Mouse (Mus musculus) left cerebral cortex, adult 18-20 months (tissue): ENCODE measurements at regions not wholly inside any gene's neighbourhood (a gene's known extent, or its start where the extent isn't known, plus 50 kb on each side); places are given as distances from the start of the nearest gene placed in this dataset.

Experiments used
- DNase-seq, 2 experiments: peaks; one replicate each; pipeline ENCODE4 v3.0.0; 2021 to 2022; ENCODE audit warnings: low spot score in 2 of 2, mixed read lengths in 1 of 2

DNA sequence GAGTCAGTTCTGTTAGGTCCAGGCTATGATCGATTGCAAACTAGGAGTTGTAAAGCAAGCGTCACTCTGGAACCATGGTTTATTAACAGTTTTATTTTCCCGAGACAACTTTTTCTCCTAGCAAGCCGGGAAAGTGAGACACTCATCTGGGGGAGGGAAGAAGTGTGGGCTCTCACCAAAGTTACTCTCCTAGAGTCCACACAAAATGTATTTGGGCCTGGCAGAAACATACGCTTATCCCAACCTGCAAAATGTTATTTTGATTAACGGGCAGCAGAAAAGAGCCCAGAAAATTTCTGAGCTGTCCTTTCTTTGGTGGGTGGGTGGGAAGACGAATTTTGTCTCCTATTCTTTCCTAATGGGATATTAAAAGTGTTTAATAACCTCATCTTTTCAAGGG is 218.4 kb upstream of the Pkn2 start:
- DNase-seq = no peak

DNA sequence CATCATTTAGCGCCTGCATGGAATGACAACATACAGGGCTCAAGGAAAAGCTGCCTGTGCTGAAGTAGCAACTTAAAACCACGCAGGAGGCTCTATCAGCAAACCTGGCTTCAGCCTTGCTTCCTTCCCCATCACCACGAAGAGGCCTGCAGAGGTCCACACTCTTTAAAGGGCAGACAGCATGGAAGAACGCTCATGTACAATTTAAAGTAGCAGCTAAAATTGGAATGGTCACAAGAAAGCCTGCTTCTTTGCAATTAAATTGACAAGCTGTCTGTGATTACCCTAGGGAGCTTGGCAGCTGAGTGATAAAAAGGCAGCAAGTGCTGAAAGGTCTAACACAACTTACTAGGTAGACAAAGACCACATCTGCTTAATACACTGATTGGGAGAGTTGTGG is 210.4 kb upstream of the Pkn2 start:
- DNase-seq = no peak

DNA sequence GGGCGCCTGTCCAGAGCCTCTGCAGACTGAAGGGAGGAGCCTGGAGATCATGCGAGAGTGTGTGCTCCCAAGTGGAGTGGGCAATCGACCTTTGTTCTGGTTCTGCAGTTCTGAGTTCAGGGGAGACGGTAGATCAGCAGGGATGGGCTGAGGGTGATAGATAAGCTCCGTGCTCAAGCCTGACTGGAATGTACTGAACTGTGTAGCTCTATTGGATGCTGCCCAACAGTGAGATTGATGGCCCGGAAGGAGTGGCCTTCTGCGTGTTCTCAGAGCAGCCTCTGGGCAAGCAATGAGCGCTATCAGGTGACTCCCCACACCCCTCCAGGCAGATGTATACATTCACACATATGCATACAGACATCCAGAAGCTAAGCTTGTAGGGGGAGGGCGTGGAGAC is 209.1 kb upstream of the Pkn2 start:
- no peak for DNase-seq

DNA sequence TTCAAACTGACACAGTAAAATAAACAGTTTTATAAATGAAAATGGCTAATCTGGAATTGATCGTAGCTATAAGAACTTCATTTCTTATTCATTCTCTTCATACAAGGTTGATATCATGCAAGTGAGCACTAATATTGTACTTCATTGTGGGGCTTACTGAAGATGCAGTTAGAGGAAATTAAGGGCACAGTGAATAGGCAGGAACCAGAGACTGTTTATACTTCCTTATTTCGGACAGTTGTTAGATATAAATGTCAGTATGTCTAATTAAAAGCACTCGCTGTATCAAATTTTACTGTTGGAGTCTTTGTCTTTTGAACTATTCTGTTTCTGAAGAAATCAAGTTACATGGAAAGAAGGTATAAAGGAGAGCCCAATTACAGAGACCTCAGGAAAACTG is 208.5 kb upstream of the Pkn2 start:
- no peak for DNase-seq

DNA sequence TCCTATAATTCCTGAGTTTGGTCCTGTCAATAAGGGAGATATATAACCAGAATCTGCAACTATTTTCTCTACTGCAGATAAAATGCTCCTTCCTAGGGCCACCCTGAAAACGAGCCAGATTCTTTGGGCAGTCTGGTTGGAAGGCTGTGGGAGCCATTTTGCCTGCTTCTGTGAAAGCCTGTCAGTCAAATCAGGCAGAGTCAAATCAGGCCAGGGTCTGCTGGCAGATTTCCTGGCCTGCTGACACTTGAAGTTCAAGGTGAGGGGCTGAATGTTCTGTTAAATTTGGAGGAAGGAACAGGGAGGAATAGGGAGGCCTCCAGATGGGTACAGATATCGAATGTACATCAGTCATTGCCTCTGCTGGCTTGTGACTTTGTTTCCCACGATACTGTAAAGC is 206.0 kb upstream of the Pkn2 start:
- no peak for DNase-seq

DNA sequence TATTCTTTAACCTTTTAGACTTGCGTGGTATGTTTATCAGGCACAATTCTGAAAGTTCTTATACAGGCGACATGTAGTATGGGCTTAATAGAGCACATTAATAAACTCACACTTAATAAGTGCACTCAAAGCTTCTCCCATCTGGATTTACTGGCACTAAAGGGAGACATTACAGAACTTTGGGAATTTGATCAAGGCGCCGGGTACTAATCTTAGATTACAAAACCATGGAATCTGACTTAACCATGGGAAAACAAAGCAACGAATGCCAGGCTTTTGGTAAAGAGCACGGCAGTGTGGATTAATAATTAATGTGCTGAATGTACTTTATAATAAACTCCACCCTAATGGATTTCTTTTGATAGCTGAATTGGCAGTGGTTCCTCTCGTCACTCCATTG is 196.5 kb upstream of the Pkn2 start:
- DNase-seq = no peak

DNA sequence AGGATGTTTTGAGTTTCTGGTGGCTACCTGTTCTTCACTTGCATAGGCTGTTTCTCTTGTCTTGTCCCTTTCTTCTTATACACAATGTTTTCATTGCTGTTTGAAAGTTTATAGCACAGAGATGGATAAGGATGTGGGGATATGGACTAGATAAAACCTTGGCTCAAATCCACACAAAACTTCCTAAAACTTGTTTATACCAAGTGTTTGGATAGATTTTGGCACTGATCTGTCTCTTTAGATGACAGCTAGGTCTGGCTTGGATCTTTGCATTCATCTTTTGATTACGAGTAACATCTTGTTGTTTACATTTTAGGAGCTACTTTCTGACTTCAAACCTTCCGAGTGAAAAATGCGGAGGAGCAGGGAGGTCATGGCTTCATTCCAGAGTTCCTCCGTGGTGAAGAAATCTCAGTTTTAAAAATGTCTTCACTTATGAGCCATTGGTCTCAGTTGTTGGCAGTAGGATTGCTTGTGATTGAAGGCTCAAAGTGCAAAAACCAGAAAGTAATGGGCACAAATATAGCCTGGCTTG is 190.1 kb upstream of the Pkn2 start:
- DNase-seq = no peak

DNA sequence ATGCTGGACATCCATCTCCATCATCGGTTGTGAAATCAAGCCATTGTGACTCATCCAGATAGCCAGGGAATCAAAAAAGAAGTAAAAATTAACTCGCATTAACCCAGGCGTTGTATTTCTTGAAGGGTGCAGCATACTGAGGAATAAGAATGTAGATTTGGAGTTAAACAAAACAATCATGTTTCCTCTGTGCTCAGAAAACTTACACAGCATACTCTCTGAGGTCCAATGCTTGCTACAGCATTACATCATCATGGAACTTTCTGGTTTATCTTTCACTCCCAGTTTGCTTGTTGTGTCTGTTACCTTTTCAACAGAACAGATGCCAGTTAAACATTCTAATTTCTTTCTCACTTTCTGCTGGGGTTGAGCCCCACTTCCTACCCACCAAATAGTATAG is 173.1 kb upstream of the Pkn2 start:
- DNase-seq = no peak

DNA sequence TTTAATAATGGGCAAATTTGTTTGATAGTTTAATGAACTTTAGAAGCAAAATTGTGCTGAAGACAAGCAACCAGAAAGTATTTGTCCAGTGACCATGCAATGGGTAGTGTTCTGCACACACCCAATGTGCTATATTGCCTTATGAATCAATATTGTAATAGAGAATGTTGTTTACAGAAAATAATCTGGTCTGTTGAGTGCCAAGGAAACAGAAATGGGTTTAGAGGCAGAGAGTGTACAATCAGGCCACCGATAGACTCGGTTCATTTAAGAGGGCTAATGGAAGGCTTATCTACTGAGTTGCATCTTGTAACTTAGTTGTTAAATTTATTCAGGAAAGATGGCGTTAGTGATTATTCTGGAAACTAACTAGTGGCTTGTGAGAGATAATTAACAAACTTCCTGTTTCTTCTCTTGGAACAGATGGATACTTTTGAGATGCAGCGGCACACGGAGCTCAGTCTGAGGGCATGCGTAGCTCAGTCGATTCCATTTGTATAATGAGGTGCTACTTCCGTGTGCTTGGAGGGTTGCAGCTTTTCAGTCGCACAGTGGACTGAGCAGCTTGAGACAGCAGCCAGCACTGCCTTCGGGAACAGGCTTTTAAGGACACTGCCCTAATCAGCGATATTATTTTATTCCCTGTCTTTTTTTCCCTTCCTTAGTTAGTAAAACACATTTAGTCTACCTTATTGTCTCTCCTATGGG is 171.6 kb upstream of the Pkn2 start:
- no peak for DNase-seq

DNA sequence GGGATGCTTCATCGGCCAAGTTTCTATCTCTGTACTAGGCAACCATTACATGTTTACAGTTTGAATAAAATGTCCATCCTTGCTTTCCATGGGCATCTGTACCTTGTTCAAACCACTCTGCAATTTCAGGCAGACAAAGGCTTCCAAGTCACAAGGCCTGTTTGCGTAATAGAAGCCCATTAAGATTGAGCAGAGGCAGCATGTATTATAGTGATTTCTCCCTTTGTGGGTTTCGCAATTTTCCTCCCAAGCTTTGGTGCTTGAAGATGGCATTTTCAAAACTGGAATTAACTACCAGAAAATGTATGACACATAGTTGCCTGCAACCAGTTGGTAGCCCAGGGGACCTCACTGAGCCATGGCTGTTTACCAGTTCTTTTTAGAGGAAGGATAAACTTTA is 158.9 kb upstream of the Pkn2 start:
- DNase-seq = no peak

DNA sequence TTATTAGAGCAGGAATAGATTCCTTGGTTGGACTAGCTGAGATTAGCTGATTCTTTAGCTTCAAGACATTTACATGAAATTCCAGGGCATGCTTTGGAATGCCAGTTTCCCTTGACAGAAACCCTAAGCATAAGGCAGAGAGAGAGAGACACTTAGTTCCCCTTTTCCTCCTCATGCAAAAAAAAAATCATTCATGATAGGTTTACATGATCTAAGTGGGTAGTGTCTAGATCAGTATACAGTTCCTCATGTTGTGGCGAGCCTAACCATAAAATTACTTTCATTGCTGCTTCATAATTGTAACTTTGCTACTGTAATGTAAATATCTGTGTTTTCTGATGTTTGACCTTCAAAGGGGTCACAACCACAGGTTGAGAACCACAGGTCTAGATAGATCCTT is 154.3 kb upstream of the Pkn2 start:
- no peak for DNase-seq

DNA sequence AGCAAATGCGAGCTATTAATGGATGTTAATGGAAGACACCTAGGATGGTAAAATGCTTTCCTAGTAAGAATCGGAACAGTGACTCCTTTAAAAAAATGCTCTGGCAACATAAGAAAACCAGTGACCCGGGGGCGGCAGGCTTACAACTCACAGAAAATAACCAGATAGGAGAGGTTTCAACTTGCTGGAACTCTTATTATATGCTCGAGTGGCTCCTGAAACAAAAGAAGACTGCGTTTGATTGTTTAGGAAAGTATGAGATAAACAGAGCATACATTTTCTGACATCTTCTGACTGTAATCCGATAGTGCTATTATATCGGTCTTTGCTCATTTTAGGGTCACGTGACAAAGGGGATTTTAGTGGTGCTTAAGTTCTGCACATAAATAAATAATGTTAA is 152.8 kb upstream of the Pkn2 start:
- DNase-seq = no peak

DNA sequence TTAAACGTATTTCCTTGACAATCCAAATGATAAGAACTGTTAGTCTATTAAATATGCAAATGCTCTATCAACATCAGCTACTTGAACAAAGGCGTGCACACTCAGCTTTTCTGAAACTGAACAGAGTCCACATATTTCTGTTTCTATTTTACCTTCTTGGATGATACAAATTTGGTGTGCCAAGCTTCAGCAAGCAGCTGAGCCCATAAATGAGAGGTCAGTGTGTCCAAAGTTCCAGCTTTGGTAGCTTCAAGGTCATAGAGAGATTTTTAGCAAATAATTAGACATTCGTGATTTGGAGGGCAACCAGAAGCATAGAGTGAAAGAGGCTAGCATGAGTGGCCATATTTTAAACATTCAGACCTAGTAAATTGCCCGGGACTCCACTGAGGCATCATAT is 140.7 kb upstream of the Pkn2 start:
- no peak for DNase-seq

DNA sequence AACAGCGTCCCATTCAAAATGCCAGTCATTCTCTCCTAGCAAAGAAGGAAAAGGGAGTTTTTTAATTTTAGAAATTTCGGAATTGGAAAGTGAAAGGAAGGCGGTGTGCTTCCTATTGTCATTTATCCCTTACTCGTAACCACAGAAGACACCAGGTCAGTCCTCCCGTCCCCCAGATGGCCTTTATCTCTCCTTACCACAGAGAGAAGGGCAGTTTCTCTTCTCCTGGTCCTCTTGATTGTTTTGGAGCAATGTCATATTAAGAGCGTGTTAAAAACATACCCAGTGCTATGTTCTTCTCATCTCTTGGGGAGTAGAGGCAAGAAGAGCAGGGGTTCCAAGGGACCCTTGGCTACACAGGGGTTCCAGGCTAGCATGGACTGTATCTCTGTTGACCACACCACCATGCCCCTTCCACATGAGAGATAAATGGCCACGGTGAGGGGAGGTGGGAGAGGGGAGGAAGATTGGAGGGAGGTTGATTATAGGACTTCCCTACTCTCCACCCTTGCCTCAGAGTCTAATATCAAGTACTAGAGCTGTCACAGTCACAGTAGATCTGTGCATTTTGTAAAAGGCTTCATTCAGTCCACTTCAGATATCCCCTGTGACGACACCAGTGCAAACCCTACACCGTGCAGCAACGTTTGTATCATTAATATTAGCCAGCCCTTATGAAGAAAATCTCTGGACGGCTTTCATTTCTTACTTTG is 139.5 kb upstream of the Pkn2 start:
- DNase-seq = no peak

DNA sequence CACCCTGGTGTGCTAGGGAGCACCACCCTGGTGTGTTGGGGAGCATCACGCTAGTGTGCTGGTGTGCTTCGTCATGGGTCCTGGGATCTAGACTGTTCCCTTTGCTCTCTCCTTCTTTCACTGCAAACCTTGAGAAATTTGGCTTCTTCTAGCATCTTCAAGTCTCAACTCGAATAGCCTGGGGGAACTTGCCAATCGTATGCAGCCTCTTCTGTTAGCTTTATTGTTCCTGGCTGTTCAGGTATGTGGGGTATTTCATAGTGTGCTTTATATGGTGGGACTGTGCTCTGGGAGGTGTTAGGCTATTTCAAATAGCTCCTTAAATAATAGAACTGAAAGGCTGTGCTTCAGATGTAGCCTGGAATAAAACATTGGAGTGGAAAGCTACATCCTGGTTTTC is 135.7 kb upstream of the Pkn2 start:
- no peak for DNase-seq

DNA sequence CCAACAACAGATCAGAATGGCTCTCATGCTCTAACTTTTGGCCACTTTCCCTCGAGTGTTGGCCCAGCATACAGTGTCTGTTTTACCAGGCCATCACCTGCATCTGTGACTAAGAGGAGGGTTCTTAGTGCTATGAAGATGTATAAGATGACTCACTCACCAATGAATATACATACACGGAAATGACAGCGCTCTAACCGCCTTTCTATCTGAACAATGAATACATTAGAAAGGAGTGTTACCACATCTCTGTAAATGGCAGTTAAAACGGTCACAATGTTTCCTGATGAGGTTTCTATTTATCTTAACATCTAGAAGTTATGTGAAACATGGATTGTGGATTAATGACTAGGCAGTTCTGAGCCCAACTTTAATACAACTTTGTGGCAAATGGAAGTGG is 135.0 kb upstream of the Pkn2 start:
- DNase-seq = no peak

DNA sequence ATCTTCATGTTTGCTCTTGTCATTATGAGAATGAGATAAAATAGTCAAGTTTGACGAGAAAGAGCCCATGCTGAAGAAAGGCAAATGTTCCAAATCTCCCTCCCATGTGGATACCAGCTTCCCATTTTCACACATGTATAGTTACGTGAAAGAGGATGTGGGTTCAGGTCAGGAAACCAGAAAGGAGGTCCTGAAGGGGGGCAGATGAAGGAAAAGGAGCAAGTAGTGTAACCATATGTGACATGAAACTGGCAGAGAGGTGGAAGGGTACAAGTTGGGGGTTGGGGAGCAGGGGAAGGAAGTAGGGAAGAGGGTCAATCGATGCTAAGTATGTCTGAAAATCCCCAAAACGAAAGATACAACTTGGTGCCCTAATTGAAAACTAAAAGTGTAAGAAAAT is 132.6 kb upstream of the Pkn2 start:
- no peak for DNase-seq

DNA sequence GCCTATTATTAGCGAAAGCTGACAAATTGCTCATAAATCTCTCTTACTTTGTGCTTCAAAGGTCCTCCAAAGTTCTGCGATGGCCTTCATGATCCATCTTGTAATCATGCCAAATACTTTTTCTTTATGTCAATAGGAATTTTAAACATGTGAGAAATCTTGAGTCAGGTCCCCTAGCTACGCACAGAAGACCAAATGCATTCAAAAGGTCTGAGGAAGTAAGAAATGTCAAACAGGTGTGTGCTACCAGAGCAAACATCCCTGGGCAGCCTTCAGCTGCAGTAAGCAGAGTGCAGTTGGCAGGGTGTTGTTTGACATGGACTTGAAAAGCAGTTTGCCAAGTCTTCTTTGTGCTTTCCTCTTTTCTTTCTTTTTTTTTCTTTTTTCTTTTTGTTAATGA is 125.2 kb upstream of the Pkn2 start:
- DNase-seq = no peak

DNA sequence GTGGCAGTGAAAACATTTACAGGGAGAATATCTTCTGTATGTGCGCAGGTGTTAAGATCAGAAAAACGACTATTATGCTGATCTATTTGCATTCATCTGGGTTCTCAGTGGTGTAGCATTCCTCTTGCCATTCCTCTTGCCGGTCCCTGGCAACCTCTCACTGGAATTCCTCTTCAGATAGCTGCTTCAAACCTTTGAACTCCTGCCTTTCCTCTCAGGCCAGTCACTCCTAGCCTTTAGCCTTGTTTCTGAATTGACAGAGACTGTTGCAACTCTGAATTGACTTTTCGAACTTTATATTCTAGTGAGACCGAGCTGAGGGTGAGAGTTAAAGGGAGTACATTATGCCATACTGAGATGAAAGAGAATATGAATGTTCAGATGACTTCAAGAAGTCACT is 120.1 kb upstream of the Pkn2 start:
- no peak for DNase-seq

DNA sequence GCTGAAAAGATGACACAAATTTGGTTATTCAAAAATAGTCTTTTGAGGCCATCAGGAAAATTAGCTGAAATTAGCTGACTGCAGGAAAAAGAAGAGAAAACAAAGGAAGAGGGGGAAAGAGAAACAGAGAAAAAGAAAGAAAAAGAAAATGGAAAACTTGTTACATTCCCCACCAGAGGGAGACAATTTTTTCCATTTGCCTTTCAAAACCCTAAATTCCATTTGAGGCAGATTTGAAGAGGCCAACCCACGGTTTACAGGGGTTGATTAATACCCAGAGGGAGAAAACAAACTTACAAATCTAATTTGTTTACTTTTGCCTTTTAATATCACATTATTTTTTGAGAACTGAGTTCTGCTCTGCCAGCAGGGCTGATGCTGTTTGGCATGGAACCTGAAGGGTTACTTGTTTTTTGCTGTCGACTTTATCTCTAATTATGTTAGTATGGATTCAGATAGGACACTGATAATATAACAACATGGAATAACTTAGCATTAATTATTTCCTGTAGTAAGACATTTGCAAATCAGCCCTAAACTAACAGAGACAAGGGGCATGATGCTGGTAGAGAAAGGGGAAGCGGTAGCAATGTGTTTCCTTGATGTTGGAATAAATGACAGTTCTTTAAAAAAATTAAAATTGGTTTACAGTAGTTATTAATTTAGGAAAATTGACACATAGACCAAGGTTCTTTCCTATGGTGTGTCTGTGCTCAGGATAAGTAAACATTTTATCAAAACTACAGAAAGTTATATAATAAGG is 114.4 kb upstream of the Pkn2 start:
- no peak for DNase-seq

DNA sequence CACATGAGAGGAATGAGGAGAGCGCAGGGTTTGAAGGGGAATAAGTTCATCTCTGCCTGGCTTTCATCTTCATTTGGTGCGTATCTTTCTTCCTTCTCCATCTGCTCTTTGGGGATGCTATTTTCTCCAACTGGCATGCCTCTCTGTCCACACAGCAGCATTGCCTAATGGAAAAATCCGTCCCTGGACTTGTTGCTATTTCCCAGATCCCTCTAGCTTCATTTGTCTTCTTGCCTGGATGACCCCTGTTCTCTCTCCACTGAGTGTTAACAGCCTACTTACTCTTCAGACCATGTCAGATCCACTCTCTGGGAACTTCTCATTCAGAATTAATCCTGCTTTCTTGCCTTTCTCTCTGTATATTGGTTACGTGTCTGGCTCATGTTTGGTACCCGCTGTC is 102.7 kb upstream of the Pkn2 start:
- DNase-seq = no peak

DNA sequence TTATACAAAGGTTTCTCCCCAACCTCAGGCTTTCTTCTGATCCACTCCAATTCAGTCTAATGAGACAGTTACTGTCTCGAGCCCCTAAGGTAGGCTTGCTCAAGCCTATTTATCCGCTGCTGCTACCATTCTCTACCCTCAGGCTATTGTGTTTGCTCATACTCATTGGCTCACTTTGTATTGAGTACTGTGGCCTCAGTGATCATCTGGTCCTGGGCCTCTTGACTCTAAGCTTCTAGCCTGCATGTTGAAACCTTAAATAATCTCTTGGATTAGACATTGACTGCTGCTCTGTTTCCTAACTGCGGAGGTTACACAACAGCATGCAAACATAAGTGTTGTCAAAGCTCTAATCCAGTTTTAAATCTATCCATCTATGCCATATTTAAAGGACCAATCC is 99.4 kb upstream of the Pkn2 start:
- no peak for DNase-seq
